Mouse (Mus musculus): ENCODE results near the gene E130309D02Rik.
A peak's percentile ranks its signal among the peaks of the same experiment; 100 is the strongest.

The E130309D02Rik gene

DNA sequence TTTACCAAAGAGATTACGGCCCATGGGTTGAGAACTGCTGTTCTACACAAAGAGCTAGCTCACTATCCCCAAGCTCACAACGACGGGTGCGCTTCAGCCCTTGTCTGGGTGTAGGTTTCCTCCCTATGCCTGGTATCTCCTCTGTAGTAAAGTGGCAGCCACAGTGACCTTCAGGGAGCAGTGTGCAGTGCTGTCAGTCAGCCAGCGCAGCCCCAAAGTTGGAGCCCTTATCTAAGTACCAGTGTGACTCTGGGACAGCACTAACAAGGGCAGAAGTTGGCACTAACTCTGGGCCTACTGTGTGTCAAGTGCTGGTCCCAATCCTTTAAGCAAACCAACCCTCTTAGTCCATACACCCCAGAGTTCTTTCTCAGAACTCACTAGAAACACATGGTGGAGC lies 6.3 kb downstream of the E130309D02Rik start:
- no peak for DNase-seq

DNA sequence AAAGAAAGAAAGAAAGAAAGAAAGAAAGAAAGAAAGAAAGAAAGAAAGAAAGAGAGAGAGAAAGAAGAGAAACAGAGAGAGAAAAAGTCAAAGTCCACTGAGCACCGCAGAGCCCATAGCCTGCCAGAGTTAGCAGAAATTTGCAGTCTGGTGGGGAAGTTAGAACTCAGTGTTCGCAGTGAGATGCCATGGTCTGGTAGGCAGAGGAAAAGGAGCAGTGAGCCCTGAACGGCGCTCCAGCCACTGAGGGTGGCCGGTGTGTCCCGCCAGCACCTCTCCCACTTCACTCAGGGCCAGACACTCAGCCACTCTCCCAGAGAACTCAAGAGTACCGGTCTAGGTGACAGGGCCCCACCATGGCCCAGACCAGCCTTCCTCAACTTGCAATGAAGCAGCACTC lies 10.9 kb downstream of the E130309D02Rik start:
- DNase-seq: no peak

DNA sequence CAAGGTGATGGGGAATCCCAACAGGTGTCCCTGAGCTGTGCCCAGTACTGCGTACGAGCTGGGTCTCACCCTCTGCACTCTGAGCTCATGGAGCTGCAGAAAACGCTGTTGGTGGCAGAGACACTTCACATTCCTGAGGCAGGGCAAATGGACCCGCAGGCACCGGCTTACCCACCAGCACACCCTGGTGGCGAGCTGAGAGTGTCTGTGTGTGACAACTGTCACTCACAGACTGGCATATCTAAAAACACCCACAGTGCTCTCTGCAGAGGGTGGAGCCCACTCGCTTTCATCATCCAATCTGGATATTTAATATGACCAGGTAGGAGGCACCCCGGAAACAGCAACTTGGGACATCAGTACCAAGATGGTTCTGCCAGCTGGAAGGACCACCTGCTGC lies 13.9 kb downstream of the E130309D02Rik start:
- peak; percentile 57 for DNase-seq

DNA sequence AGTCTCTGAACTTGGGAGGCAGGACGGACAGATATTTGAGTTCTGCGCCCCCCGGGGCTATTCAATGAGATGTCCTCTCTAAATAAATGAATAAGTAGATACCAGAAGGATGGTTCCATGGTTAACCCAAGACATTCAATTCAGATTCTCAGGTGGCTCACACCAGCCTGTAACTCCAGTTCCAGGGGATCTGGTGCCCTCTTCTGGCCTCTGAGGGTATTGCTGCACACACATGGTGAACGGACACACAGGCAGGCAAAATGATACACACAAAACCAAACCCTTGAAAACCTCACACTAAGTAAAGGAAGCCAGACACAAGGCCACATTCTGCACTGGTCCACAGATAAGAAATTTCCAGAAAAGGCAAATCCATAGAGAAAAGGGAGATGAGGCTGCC lies 15.5 kb downstream of the E130309D02Rik start:
- DNase-seq: no peak

DNA sequence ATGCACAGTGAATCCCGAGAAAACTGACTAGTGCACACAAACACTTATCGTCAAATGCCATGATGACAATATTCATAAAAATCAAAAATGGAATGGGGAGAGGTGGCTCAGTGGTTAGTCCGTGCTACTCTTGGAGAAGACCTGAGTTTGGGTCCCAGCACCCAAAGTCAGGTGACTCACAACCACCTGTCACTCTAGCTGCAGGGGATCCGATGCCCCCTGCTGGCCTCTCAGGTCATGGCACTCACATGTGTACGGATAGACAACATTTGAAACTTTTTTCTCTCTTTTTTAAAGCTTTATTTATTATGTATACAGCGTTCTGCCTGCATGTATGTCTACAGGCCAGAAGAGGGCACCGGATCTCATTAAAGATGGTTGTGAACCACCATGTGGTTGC lies 16.8 kb downstream of the E130309D02Rik start:
- DNase-seq: no peak

DNA sequence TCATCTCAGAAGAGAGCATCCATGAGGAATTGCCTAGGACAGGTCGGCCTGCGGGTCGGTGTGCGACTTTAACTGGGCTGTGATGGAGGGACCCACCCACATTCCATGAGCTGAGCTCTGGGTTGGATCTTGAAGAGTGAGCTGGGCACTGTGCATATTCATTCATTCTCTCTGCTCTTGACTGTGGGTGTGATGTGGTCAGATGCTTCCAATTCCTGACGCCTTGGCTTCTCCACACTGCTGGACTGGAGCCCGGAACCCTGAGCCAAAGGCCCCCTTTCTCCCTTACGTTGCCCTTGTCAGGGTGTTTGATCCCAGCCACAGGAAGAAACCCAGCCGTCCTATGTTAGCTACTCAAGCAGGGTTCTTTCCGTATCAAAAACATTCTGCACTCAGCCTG lies 17.2 kb downstream of the E130309D02Rik start:
- DNase-seq: no peak

DNA sequence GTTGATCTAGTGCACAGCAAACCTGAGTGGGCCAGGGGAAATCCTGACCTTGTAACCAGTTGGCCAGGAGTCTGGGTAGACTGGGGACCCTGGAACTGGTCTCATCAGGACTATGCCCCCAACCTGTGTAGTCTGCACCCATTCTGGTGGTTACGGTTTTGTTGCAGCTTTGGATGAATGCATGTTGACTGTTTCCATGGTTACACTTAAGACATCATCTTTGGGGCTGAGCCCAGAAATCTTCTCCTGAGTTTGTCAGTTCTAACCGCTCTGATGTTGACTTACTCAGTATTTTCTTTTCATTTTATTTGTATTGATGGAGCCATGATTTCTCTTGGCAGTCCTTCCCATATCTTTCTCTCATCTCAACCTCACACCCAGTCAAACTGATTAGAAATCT lies 19.8 kb downstream of the E130309D02Rik start:
- no peak for DNase-seq

DNA sequence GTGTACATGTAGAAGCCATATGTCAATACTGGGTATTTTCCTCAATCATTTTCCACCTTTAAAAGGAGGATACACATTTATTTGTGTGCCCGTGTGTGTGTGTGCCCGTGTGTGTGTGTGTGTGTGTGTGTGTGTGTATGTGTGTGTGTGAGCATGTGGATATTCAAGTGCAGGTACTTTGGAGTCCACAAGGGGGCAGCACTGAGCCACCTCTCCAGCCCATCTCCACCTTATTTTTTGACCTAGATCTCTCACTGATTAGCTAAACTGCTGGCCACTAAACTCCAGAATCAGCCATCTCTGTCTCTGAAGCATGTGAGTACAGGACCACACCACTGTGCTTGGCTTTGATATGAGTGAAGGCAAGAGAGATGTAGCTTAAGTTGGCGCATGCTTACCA lies 20.3 kb downstream of the E130309D02Rik start:
- DNase-seq: no peak

DNA sequence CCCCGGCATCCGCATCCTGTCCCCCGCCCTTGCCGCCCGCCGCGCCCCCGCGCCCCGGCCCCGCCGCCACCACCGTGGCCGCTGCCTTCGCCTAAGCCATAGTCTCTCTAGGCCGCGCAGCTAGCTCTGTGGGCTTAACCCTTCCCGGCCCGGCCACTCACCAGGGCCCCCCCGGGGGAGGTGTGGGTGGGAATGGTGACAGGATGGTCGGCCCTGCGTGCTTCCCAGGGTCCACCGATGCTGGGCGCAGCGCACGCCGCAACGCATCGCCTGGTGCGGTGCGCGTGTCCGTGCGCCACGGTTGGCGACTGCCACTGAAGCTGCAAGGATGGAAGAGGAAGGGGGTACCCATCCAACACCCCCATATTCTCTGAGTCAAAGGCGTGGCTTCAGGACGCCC lies 21.8 kb downstream of the E130309D02Rik start, which contains the start of gene Zfp853:
Gene Zfp853, minus strand, starts transcription at position 220 of the 400 bp plus-strand sequence.
- no peak for DNase-seq

DNA sequence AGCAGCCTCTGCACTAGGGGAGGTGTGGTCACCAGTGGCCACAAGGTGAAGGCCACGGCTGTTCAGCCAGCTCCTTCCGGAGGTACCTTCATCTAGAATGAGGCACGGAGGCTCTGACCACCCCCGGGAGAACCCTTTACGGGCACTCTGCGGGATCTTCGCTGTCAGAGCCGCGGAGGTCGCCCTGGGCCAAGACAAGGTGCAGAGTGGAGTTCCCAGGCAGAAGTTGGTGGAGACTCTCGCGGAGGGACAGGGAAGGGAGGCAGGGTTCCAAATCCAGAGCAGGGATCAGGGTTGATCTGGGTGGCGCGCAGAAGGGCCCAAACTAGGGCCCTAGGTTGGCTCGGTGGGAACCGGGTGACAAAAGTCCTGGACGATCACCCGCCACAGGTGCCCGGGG lies 22.3 kb downstream of the E130309D02Rik start:
- DNase-seq: no peak

DNA sequence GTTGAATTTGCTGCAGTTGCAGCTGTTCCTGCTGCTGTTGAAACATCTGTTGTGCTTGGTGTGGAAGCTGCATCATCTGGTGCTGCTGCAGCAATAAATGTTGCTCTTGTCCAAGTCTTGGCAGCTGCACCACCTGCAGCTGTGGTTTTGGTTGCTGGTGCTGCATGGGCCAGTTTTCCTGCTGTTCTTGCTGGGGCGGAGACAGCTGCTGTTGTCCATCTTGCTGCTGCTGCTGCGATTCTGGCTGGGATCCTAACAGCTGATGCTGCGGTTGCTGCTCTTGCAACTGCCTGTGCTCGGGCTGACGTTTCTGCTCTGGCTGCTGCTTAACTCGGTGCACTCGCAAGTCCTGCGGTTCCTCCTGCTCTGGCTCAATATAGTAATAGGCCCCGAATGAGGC lies 25.9 kb downstream of the E130309D02Rik start:
- no peak for DNase-seq

DNA sequence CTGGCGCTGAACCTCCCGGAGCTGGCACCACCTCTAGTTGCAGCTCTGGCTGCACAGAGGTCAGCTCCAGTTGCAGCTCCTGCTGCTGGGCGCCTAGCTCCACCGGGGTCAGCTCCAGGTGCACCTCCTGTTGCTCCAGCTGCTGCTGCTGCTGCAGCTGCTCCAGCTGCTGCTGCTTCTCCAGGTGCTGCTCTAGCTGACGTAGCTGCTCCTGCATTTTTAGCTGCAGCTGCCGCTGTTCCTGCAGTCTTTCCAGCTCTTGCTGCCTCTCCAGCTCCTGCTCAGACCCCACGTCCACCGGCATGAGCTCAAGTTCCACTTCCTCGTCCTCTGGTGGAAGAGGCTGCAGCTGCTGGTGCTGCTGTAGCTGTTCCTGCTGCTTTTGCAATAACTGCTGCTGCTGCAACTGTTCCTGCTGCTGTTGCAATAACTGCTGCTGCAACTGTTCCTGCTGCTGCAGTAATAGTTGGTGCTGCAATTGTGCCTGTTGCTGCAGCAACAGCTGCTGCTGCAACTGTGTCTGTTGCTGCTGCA lies 26.7 kb downstream of the E130309D02Rik start:
- no peak for DNase-seq

DNA sequence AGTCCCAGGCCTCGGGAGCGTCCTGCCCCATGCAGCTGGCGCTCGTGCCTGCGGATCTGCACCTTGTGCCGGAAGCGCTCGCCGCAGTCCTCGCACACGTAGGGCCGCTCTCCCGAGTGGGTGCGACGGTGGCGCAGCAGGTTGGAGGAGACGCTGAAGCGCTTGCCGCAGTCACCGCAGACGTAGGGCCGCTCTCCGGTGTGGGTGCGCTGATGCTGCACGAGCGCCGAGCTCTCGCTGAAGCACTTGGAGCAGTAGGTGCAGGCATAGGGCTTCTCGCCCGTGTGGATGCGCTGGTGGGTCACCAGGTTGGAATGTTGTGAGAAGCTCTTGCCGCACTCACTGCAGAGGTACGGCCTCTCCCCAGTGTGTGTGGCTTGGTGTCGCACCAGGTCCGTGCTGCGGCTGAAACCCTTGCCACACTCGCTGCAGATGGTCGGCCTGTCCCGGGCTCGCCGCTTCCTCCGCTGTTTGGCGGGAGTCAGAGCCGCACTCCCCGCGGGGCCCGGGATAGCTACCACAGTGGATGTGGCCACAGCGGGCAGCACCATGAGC lies 27.3 kb downstream of the E130309D02Rik start:
- DNase-seq: no peak

DNA sequence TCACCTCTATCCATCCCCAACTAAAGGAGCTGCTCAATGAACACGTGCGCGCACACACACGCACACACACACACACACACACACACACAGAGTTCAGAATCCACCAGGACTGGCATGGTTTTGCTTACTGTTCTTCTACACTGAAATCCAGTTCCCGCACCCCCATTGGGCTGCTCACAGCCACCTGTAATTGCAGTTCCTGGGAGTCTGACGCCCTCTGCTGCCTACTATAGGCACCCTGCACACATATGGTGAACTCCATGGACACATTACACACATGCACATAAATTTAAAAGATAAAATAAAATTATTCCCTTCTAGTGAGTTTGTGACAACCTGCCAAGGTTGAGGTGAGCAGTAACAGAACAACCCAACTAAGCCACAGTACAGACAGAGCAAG lies 30.4 kb downstream of the E130309D02Rik start:
- no peak for DNase-seq

DNA sequence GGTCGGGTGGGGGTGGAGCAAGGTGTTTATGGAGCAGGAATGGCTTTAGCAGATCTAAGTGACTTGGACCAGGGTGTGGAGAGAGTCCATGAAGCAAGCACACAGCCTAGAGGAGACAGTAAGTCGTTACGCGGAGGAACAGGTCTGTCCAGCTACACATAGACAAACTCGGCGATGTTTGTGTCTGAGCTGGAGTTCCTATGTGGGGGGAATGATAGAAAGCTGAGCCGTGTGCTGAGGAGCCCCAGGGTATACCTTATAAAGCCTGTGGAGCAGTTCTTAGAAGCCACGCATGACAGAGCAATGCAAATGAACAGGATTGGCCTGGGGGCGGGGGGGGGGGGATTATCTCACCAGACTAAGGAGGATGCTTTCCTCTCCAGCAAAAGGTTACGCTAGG lies 35.9 kb downstream of the E130309D02Rik start:
- DNase-seq: no peak

DNA sequence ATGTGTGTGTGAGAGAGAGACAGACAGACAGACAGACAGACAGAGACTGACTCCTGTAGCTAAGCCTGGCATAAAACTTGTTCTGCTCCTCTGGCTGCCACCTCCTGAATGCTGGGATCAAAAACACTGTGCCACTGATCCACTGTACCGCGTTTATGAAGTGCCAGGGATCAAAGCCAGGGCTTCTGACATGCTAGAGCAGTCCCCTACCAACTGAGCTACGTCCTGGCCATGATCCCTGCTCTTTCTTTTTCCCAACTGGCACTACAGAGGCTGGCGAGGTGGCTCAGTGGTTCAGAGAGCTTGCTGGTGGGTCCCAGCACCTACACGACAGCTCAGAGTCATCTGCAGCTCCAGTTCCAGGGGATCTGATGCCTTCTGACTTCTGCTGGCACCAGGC lies 39.4 kb downstream of the E130309D02Rik start:
- no peak for DNase-seq

DNA sequence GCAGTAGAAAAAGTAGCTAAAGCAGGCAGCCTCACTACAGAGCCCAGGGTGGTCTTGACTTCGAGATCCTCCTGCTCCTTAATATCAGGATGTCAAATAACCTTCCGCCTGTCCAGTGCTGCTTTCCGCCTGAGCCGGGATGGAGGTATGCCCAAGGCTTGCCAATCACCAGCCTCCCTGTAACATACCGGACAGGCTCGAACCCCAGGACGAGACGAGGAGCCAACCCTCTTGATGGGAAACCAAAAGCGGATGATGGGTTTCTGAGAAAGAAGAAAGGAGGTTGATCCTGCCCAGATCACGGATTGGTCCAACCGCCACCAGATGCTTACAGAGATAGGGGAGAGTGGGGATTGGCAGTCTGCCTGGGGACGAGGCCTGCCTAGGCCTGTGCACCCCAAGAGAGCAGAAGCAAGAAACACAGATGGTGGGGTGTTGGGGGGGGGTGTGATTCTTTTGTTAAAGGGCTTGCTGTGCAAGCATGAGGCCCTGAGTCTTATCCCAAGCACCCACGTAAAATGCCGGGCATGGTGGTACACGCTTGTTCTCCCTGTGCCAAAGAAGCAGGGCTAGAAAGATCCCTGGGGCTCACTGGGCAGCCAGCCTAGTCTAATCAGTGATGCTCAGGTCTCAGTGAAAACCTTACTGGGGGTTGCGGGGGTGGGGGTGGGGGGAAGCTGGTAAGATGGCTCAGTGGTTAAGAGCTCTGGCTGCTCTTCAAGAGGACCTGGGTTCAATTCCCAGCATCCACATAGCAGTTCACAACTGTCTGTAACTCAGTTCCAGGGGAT lies 42.4 kb downstream of the E130309D02Rik start:
- DNase-seq: no peak

DNA sequence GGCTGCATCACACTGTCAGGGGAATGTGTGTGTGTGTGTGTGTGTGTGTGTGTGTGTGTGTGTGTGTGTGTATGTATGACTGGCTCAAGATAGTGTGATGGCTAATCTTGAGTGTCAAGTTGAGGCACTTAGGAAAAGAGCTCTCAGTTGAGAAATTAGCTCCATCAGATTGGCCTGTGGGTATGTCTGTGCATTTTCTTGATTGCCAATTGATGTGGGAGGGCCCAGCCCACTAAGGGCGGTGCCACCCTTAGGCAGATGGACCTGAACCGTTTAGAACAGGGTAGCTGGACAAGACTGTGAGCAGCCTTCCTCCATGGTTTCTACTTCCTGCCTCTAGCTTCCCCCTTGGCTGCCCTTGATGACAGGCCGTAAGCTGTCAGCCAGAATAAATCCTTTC lies 43.1 kb downstream of the E130309D02Rik start:
- no peak for DNase-seq

DNA sequence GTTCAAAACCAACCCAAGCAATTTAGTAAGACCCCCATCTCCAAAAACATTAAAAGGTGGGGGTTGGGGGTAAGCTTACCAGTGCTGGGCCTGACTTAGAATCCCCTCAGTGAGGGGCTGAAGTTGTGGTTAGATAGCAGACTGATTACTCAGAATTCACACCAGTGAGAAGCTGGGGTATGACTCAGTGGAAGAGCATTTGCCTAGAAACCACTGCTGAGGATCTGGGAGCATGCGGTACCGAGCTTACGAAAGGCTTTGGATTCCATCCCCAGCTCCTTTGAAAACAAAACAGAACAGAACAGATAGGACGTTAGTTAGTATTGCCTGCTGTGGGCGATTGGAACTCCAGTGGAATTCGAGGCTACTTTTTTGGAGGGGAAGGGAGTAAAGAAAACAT lies 43.5 kb downstream of the E130309D02Rik start:
- peak; percentile 49 for DNase-seq

DNA sequence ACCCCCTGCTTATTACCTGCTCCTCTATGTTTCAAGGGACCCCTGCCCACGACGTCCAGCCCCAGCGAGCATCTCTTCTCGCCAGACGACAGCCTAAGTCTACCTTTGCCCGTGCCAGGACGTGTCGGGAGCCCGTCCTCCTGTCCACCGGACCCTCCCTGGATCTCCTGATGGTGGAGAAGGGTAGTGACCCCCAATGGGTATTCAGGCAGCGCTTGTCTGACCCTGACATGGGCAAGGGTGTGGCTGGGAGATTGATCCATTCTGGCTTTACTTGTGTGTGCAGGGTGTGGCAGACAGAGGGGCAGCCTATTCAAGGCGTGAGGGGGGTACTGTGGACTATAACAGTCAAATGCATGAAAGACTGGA lies 45.0 kb downstream of the E130309D02Rik start:
- DNase-seq: no peak

DNA sequence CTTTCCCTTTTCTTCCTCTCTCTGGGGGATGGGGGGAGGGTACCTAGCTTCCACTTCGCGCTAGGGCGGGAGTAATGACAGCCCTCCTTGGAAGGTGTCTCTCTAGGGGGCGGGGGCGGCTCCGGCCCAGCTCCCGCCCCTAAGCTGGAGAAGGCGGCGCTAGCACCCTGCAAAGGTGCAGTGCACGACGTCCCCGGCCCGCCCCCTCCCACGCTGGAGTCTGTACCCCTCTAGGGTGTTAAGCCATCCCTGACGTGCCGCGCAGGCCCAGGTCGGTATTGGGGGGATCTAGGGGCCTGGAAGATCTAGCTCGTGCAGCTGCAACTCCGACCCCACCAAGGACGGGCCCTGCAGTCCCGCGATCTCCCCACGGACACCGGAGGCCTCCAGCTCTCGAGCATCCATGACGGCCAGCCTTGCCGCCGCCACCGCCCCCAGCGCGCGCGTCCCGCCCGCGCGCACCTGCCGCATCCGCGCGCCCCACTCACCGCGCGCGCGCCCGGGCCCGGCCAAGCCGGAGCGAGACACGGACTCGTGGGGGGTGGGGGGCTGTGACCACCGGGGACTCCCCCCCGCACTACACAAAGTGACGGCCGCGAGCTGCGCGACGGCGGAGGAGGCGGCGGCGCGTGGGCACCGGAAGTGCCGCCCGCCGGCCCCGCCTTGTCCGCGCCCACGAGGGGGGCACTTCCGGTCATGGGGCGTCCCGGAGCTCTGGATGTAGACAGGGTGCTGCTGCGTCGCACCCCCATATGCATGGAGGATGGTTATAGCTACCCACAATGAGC lies 45.6 kb downstream of the E130309D02Rik start, which contains the start of gene Zfp316:
Gene Zfp316, minus strand, starts transcription at position 660 of the 788 bp plus-strand sequence.
- peak; percentile 73 for DNase-seq

DNA sequence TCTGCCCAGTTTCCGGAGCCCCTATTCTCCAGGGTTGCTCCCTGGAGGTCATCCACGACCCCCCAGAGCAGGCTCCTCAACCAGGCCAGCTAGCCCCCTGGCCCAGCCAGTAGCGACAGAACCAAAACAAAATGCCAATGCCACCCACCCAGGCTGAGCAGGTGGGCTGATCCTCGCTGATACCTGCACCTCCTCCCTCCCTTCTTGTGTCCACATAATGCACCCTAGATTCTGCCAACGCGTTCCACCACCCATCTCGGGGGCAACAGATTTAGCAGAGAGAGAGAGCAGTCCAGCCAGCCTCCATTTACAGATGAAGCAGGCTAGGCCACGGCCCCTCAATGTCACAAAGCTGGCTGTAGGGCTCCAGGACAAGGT lies 46.2 kb downstream of the E130309D02Rik start:
- DNase-seq: no peak

DNA sequence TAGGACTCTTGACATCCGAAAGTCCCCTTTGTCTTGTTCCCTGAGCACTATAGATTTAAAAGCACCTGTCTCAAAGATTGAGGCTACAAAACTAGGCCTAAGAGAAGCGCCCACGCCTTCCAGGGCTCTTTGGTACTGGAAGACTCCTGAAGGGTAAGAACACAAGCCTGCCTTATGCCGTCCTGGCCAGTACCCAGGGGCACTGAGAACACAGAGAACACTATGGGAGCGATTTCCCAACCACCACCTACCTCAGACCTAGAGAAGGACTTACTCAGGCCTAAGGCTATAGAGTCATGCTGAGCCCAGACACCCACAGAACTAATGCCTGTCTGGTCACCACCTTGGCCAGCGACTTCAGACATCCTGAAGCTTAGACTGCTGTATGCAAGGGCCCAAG lies 48.4 kb downstream of the E130309D02Rik start:
- no peak for DNase-seq

DNA sequence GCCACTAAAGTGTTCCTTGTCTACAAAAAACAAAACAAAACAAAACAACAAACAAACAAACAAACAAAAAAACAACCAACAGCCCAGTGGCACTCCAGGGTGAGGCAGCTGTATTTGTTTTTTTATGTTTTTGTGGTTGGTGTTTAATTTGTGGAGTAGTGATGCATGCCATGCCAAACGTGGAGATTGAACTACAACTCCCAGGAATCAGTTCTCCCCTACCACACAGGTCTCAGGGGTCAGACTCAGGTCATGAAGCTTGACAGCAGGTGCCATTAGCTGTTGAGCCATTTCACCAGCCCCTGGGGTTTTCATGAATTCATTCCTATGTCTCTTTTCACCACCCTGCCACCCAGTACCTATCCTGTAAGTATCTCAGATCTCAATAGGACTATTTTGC lies 49.8 kb downstream of the E130309D02Rik start:
- DNase-seq: no peak
